Mouse (Mus musculus) limb, embryonic 14.5 days (tissue): ENCODE measurements around the gene Acyp1. TPM values are rescaled to one million over a fixed set of nuclear protein-coding genes. Genes with fewer than 3 reads are reported as not detected.

ENCODE experiments used
- ATAC-seq: fragments of 200-750 bp; cut with Nextera tagmentation; 2 replicates; pipeline ENCODE4 v1.8.0; 2017; ENCODE audit warnings: low read depth, moderate number of reproducible peaks, moderate TSS enrichment; ENCODE audit not compliant: low FRiP score
- DNase-seq: peaks from one replicate; pipeline ENCODE4 v3.0.0-alpha.2; 2015; ENCODE audit warnings: low spot score
- H3K27ac ChIP-seq: fragments of 300-500 bp; sonication (generic); replicated peaks from 2 replicates; pipeline ENCODE4 v1.5.1; 2014; ENCODE audit warnings: low read depth, mild to moderate bottlenecking, low read length, moderate library complexity, mixed read lengths
- H3K27me3 ChIP-seq: fragments of 300-500 bp; sonication (generic); 2 replicates; pipeline ENCODE4 v1.6.1; 2014; ENCODE audit warnings: low read length, mixed read lengths; ENCODE audit not compliant: control insufficient read depth, insufficient read depth
- H3K36me3 ChIP-seq: fragments of 300-500 bp; sonication (generic); 2 replicates; pipeline ENCODE4 v1.6.1; 2014; ENCODE audit warnings: mild to moderate bottlenecking, low read length, moderate library complexity, mixed read lengths; ENCODE audit not compliant: control insufficient read depth, insufficient read depth
- H3K4me1 ChIP-seq: fragments of 300-500 bp; sonication (generic); 2 replicates; pipeline ENCODE4 v1.6.1; 2014; ENCODE audit warnings: antibody characterized with exemption, low read length, mixed read lengths; ENCODE audit not compliant: control insufficient read depth, insufficient read depth
- H3K4me2 ChIP-seq: fragments of 300-500 bp; sonication (generic); replicated peaks from 2 replicates; pipeline ENCODE4 v1.6.1; 2014; ENCODE audit warnings: low read depth, mild to moderate bottlenecking, low read length, moderate library complexity; ENCODE audit not compliant: severe bottlenecking
- H3K4me3 ChIP-seq: fragments of 300-500 bp; sonication (generic); replicated peaks from 2 replicates; pipeline ENCODE4 v1.5.1; 2014; ENCODE audit warnings: low read length
- H3K9ac ChIP-seq: fragments of 300-500 bp; sonication (generic); 2 replicates; pipeline ENCODE4 v1.6.1; 2014; ENCODE audit warnings: mild to moderate bottlenecking, low read depth, low read length, moderate library complexity; ENCODE audit not compliant: severe bottlenecking
- H3K9me3 ChIP-seq: fragments of 300-500 bp; sonication (generic); 2 replicates; pipeline ENCODE4 v1.6.1; 2016; ENCODE audit warnings: low read length; ENCODE audit not compliant: control insufficient read depth
- POLR2A ChIP-seq: fragments of 200-500 bp; IDR thresholded peaks from 2 replicates; pipeline ENCODE4 v1.8.0; 2012; ENCODE audit warnings: inconsistent platforms, mild to moderate bottlenecking, moderate library complexity, borderline replicate concordance; ENCODE audit not compliant: insufficient read depth, insufficient read length; ENCODE audit errors: extremely low read depth
- WGBS: fragments of 180-500 bp; shearing (Covaris S2); extraction: QIAGEN DNeasy Blood & Tissue Kit; methylation state at CpG from one replicate; pipeline ENCODE4 v1.1.7; 2014; 5-methylcytosine and 5-hydroxymethylcytosine counted together
- microRNA-seq: library from miRNA; unstranded; fragments of <30 nt; microRNA quantifications from one replicate; pipeline ENCODE4, GENCODE M21; 2016
- polyA plus RNA-seq, 2 experiments: library from polyadenylated mRNA; depleted of rRNA in 1 of 2; stranded (reverse) in 1 of 2; unstranded in 1 of 2; fragments of >200 nt; fragmentation: Nextera tagmentation in 1 of 2; extraction: Ambion mirVana in 1 of 2; gene quantifications; 2 replicates each; pipeline versions ENCODE4 v1.2.1 to v1.2.3; 2012 to 2014

The Acyp1 gene
- polyA plus RNA-seq, 2 experiments: 32.3 to 40.6 TPM

DNA sequence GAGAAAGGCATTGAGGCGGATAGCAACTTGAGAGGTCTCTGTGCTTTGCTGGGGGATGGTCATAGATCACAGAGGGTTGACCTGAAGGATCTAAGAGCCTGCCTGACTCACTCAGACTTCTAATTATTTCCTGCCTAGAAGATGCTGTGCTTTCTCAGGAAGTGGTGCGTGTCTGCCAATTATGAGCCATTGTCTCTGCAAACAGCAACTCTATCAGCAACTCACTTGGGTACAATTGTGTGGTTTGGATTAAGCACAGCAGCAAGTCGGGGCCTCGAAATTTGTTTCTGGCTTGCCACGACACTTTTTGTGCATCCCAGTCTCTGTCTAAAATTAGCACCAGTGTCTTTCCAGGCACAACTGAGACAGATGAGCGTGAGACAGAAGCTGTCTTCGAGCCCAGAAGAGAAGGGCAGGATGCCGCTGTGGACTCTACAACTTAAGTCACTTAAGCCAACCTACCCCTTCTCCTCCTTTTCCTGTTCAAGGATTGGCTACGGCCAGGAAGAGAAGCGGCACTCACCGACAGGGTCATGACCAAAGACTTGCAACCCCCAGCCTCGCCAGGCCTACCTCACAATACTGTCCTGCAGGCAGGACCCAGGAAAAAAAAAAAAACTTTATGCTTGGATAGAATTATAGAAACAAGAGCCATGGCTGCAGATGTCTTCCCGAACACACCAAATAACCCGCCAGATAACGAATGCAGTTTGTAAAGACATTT is 60.2 kb downstream of the Acyp1 start:
- DNase-seq (no peak), ATAC-seq (no peak)
- Histone ChIP-seq H3K4me1 (no peaks in the 10 kb centered on the region), H3K27ac (no peak overlapping the region), H3K9ac (no peak overlapping the region), H3K36me3 (peaks cover 36% of the 10 kb centered on the region), H3K4me2 (no peak overlapping the region), H3K9me3 (no peaks in the 10 kb centered on the region), H3K4me3 (no peak overlapping the region), H3K27me3 (no peaks in the 10 kb centered on the region)
- no peak for TF ChIP-seq POLR2A
- 61% methylated on average over 15 of the region's 15 CpGs for WGBS

GRCm38 (mm10) chr12:85227227-85227626 is 61.0 kb downstream of the Acyp1 start:
- Histone ChIP-seq H3K27me3 (no peaks in the 10 kb centered on the region), H3K9me3 (no peaks in the 10 kb centered on the region), H3K9ac (no peak overlapping the region), H3K27ac (no peak overlapping the region), H3K4me3 (no peak overlapping the region), H3K36me3 (peaks cover 44% of the 10 kb centered on the region), H3K4me2 (no peak overlapping the region), H3K4me1 (no peaks in the 10 kb centered on the region)
- DNase-seq (peak; percentile 65), ATAC-seq (peak; percentile 89)
- TF ChIP-seq POLR2A: no peak
- 38% methylated on average over 7 of the region's 7 CpGs for WGBS

Small RNA genes within 50 kb of the gene (microRNA-seq; reads per million reads assigned to microRNA genes)
- gene Mir6938: not detected

Other genes starting within 250 kb of the Acyp1 start
- gene Prox2, start 177.7 kb downstream of the Acyp1 start, polyA plus RNA-seq (2012; rRNA removed): 2.4 and 2.5 TPM in 2 replicates
- gene Prox2, start 177.7 kb downstream of the Acyp1 start, polyA plus RNA-seq (2014; fragmentation: Nextera tagmentation; extraction: Ambion mirVana): 3.2 and 3.9 TPM in 2 replicates
- gene Dlst, start 177.6 kb downstream of the Acyp1 start, polyA plus RNA-seq (2012; rRNA removed): 155 and 168 TPM in 2 replicates
- 95.7 and 99.0 TPM in 2 replicates for gene Dlst, start 177.6 kb downstream of the Acyp1 start, polyA plus RNA-seq (2014; fragmentation: Nextera tagmentation; extraction: Ambion mirVana)
- gene Rps6kl1, start 137.2 kb downstream of the Acyp1 start, polyA plus RNA-seq (2012; rRNA removed): 0.37 and 0.43 TPM in 2 replicates
- gene Rps6kl1, start 137.2 kb downstream of the Acyp1 start, polyA plus RNA-seq (2014; fragmentation: Nextera tagmentation; extraction: Ambion mirVana): 0.39 and 0.50 TPM in 2 replicates
- 10.0 and 10.3 TPM in 2 replicates for gene Pgf, start 110.6 kb downstream of the Acyp1 start, polyA plus RNA-seq (2012; rRNA removed)
- gene Pgf, start 110.6 kb downstream of the Acyp1 start, polyA plus RNA-seq (2014; fragmentation: Nextera tagmentation; extraction: Ambion mirVana): 14.6 and 16.1 TPM in 2 replicates
- gene Eif2b2, start 69.0 kb downstream of the Acyp1 start, polyA plus RNA-seq (2012; rRNA removed): 109 and 128 TPM in 2 replicates
- gene Eif2b2, start 69.0 kb downstream of the Acyp1 start, polyA plus RNA-seq (2014; fragmentation: Nextera tagmentation; extraction: Ambion mirVana): 78.2 and 79.6 TPM in 2 replicates
- gene Mlh3, start 17.8 kb downstream of the Acyp1 start, polyA plus RNA-seq (2012; rRNA removed): 11.3 and 12.3 TPM in 2 replicates
- 8.6 and 9.3 TPM in 2 replicates for gene Mlh3, start 17.8 kb downstream of the Acyp1 start, polyA plus RNA-seq (2014; fragmentation: Nextera tagmentation; extraction: Ambion mirVana)
- 0.65 and 0.75 TPM in 2 replicates for gene Zc2hc1c, start 153 bp upstream of the Acyp1 start, polyA plus RNA-seq (2012; rRNA removed)
- 1.5 and 1.6 TPM in 2 replicates for gene Zc2hc1c, start 153 bp upstream of the Acyp1 start, polyA plus RNA-seq (2014; fragmentation: Nextera tagmentation; extraction: Ambion mirVana)
- 47.4 and 49.0 TPM in 2 replicates for gene Nek9, start 50.9 kb upstream of the Acyp1 start, polyA plus RNA-seq (2012; rRNA removed)
- 22.0 and 22.2 TPM in 2 replicates for gene Nek9, start 50.9 kb upstream of the Acyp1 start, polyA plus RNA-seq (2014; fragmentation: Nextera tagmentation; extraction: Ambion mirVana)
- gene Tmed10, start 86.4 kb upstream of the Acyp1 start, polyA plus RNA-seq (2012; rRNA removed): 213 and 222 TPM in 2 replicates
- 394 and 398 TPM in 2 replicates for gene Tmed10, start 86.4 kb upstream of the Acyp1 start, polyA plus RNA-seq (2014; fragmentation: Nextera tagmentation; extraction: Ambion mirVana)
- 13.6 and 19.7 TPM in 2 replicates for gene Fos, start 185.5 kb upstream of the Acyp1 start, polyA plus RNA-seq (2012; rRNA removed)
- gene Fos, start 185.5 kb upstream of the Acyp1 start, polyA plus RNA-seq (2014; fragmentation: Nextera tagmentation; extraction: Ambion mirVana): 17.1 and 19.3 TPM in 2 replicates